Mouse (Mus musculus) C2C12 (cell line): ENCODE measurements around the gene Kcnj10.

Experiments used
- CTCF ChIP-seq: IDR thresholded peaks from one replicate; pipeline ENCODE4 v1.5.1; 2011; ENCODE audit not compliant: control insufficient read depth, insufficient read depth, insufficient read length
- MAX ChIP-seq: IDR thresholded peaks from one replicate; pipeline ENCODE4 v1.6.1; 2011; ENCODE audit warnings: mild to moderate bottlenecking, control low read depth
- MYOG ChIP-seq: IDR thresholded peaks from one replicate; pipeline ENCODE4 v1.6.1; 2011; ENCODE audit not compliant: control insufficient read depth, insufficient read length; ENCODE audit errors: extremely low read depth

DNA sequence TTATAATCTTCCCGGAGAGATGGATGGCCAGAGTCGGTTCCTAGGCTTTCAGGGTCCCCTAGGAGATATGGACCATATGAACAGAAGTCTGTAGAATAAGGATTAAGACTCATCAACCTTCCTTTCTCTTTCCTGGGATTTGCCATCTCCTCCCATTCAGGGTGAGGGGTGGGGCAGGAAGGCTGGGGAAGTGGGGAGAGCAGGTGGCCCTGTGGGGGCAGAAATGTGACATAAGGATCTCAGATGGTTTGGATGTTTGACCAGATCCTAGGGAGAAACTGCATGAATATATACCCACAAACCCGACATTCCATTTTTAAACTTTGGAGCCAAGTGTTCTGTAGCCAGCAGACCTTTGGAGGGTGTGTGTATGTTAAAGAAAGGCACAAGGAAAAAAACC is 13.0 kb upstream of the Kcnj10 start:
- TF ChIP-seq CTCF (no peak), MYOG (no peak), MAX (no peak)
